Mouse (Mus musculus): ENCODE measurements around the gene Vax1. TPM values are rescaled to one million over a fixed set of nuclear protein-coding genes. Genes with fewer than 3 reads are reported as not detected.

Vax1 gene
- polyA plus RNA-seq (2012; rRNA removed): not detected in 2 replicates

GRCm38 (mm10) chr19:59169936-59170765 lies at the start of gene Vax1:
TSS of gene Vax1 (minus strand) at chr19:59170056.
- DNase-seq (ENCODE audit: low spot score): no peak

- DNase-seq (ENCODE audit: low spot score): no peak
Measured at GRCm38 (mm10) chr19:59218991-59219390, 49.1 kb upstream of the Vax1 start, which contains the start of gene Kcnk18. TSS of gene Kcnk18 (plus strand) at chr19:59219214.

GRCm38 (mm10) chr19:59216891-59217290 lies 47.0 kb upstream of the Vax1 start:
- no peak for DNase-seq (ENCODE audit: low spot score)

- DNase-seq (ENCODE audit: low spot score): no peak
Measured at GRCm38 (mm10) chr19:59208986-59209385, 39.1 kb upstream of the Vax1 start.

- no peak for DNase-seq (ENCODE audit: low spot score)
Measured at GRCm38 (mm10) chr19:59208475-59208874, 38.6 kb upstream of the Vax1 start.

GRCm38 (mm10) chr19:59198161-59198560 lies 28.3 kb upstream of the Vax1 start:
- peak; percentile 55 for DNase-seq (ENCODE audit: low spot score)

- DNase-seq (ENCODE audit: low spot score): peak; percentile 32
Measured at GRCm38 (mm10) chr19:59196111-59196666, 26.3 kb upstream of the Vax1 start.

- no peak for DNase-seq (ENCODE audit: low spot score)
Measured at GRCm38 (mm10) chr19:59195181-59195770, 25.4 kb upstream of the Vax1 start.

- no peak for DNase-seq (ENCODE audit: low spot score)
Measured at GRCm38 (mm10) chr19:59193986-59194820, 24.3 kb upstream of the Vax1 start.

- no peak for DNase-seq (ENCODE audit: low spot score)
Measured at GRCm38 (mm10) chr19:59193456-59193855, 23.6 kb upstream of the Vax1 start.

- no peak for DNase-seq (ENCODE audit: low spot score)
Measured at GRCm38 (mm10) chr19:59192491-59192890, 22.6 kb upstream of the Vax1 start.

GRCm38 (mm10) chr19:59191123-59191505 lies 21.3 kb upstream of the Vax1 start:
- no peak for DNase-seq (ENCODE audit: low spot score)

GRCm38 (mm10) chr19:59190431-59191122 lies 20.7 kb upstream of the Vax1 start:
- DNase-seq (ENCODE audit: low spot score): no peak

GRCm38 (mm10) chr19:59188981-59189380 lies 19.1 kb upstream of the Vax1 start:
- no peak for DNase-seq (ENCODE audit: low spot score)

- no peak for DNase-seq (ENCODE audit: low spot score)
Measured at GRCm38 (mm10) chr19:59184000-59184399, 14.1 kb upstream of the Vax1 start.

GRCm38 (mm10) chr19:59173341-59174015 lies 3.6 kb upstream of the Vax1 start:
- no peak for DNase-seq (ENCODE audit: low spot score)

GRCm38 (mm10) chr19:59172781-59173180 lies 2.9 kb upstream of the Vax1 start:
- DNase-seq (ENCODE audit: low spot score): no peak

- no peak for DNase-seq (ENCODE audit: low spot score)
Measured at GRCm38 (mm10) chr19:59171871-59172245, 2.0 kb upstream of the Vax1 start.

GRCm38 (mm10) chr19:59171151-59171870 lies 1.5 kb upstream of the Vax1 start:
- no peak for DNase-seq (ENCODE audit: low spot score)

- DNase-seq (ENCODE audit: low spot score): no peak
Measured at GRCm38 (mm10) chr19:59170766-59171095, 875 bp upstream of the Vax1 start.
